Mouse (Mus musculus) forebrain, embryonic 15.5 days (tissue): Measurements from ENCODE around the gene Tnfsf15. TPM values are rescaled to one million over a fixed set of nuclear protein-coding genes. Genes with fewer than 3 reads are reported as not detected.

Source experiments
- ATAC-seq: fragments of 200-750 bp; cut with Nextera tagmentation; replicated peaks from 2 replicates; pipeline ENCODE4 v1.8.0; 2017; ENCODE audit warnings: mild to moderate bottlenecking, moderate TSS enrichment, moderate library complexity
- H3K27ac ChIP-seq: fragments of 300-500 bp; sonication (generic); replicated peaks from 2 replicates; pipeline ENCODE4 v1.5.1; 2015; ENCODE audit warnings: mild to moderate bottlenecking, inconsistent platforms
- H3K27me3 ChIP-seq: fragments of 300-500 bp; sonication (generic); 2 replicates; pipeline ENCODE4 v1.6.1; 2015; ENCODE audit warnings: inconsistent platforms
- H3K36me3 ChIP-seq: fragments of 300-500 bp; sonication (generic); 2 replicates; pipeline ENCODE4 v1.6.1; 2015; ENCODE audit warnings: mild to moderate bottlenecking, inconsistent platforms
- H3K4me1 ChIP-seq: fragments of 300-500 bp; sonication (generic); 2 replicates; pipeline ENCODE4 v1.6.1; 2015; ENCODE audit warnings: inconsistent platforms
- H3K4me2 ChIP-seq: fragments of 300-500 bp; sonication (generic); replicated peaks from 2 replicates; pipeline ENCODE4 v1.6.1; 2015; ENCODE audit warnings: mild to moderate bottlenecking, inconsistent platforms
- H3K4me3 ChIP-seq: fragments of 300-500 bp; sonication (generic); 2 replicates; pipeline ENCODE4 v1.5.1; 2015; ENCODE audit warnings: mild to moderate bottlenecking, inconsistent platforms
- H3K9ac ChIP-seq: fragments of 300-500 bp; sonication (generic); replicated peaks from 2 replicates; pipeline ENCODE4 v1.6.1; 2015; ENCODE audit warnings: mild to moderate bottlenecking, inconsistent platforms
- H3K9me3 ChIP-seq: fragments of 300-500 bp; sonication (generic); 2 replicates; pipeline ENCODE4 v1.6.1; 2016; ENCODE audit warnings: inconsistent platforms
- WGBS: fragments of 180-500 bp; shearing (Covaris S2); methylation state at CpG from one replicate; pipeline ENCODE4 v1.1.7; 2015; ENCODE audit warnings: mixed read lengths; 5-methylcytosine and 5-hydroxymethylcytosine counted together
- polyA plus RNA-seq: library from polyadenylated mRNA; unstranded; fragments of >200 nt; fragmentation: Nextera tagmentation; extraction: Ambion mirVana; gene quantifications from 2 replicates; pipeline ENCODE4 v1.2.1, GENCODE M21; 2015

The Tnfsf15 gene
- polyA plus RNA-seq = not detected in 2 replicates

DNA sequence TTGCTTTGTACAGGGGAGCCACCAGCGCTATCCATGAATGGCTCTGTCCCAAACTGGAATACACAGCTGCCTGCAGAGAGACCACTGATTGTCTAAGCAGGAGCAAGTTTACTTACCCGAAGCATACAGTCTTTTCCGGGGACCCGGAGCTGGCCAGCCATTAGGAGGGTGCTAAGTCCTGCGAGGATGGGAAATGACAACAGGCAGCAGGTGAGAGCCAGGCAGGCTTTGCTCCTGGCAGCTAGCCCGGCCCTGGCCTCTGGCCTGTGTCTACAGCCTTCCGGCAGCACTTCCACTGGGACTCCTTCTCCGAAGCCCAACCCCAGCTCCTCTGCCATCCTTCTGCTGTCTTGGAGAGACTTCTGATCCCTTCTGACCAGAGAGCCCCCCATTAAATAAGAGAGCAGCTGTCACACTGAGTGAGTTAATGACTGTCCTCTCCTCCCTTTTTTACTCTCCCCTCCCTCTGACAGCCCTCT, at the start of gene Tnfsf15:
TSS of gene Tnfsf15 (minus strand) at position 421 of the 479 bp plus-strand sequence.
- Histone ChIP-seq H3K27ac (no peak within 1 kb of the TSS), H3K27me3 (no peaks in the 10 kb centered on the region), H3K9ac (no peak within 1 kb of the TSS), H3K9me3 (no peaks in the 10 kb centered on the region), H3K4me2 (no peak within 1 kb of the TSS), H3K4me1 (0 out of 2 replicates have a peak, but pooled peaks cover 5% of the 10 kb centered on the region), H3K36me3 (no peaks in the 10 kb centered on the region), H3K4me3 (no peak within 1 kb of the TSS)
- ATAC-seq = peak; percentile 46; the same call in 1 of the 2 replicates
- WGBS = 52% methylated on average over 8 of the region's 8 CpGs

DNA sequence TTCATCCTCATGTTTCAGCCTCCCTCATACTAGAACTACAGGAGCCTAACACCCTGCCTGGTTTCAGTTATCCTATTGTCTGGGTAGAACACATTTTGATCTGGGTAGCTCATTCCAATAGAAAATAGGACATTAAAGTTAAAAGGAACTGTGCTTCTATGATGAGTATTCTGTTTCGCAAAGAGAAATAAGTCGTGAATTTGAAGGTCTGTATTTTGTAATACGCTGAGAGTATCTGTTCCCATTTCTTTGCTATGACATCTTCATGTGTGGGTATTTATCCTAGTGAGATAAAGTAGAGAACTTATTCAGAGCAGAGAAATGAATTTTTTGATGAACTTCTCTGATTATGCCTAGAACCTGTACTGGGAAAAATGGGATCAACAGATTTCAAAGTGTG, 47.4 kb upstream of the Tnfsf15 start:
- no peaks in the 10 kb centered on the region for H3K4me1 ChIP-seq
- H3K27ac ChIP-seq = no peak overlapping the region
- H3K4me3 ChIP-seq = no peak overlapping the region
- no peak for ATAC-seq
- H3K9ac ChIP-seq = no peak overlapping the region
- no peaks in the 10 kb centered on the region for H3K36me3 ChIP-seq
- H3K4me2 ChIP-seq = no peak overlapping the region
- 96% methylated on average over 3 of the region's 3 CpGs for WGBS
- H3K9me3 ChIP-seq = no peaks in the 10 kb centered on the region
- H3K27me3 ChIP-seq = no peaks in the 10 kb centered on the region

DNA sequence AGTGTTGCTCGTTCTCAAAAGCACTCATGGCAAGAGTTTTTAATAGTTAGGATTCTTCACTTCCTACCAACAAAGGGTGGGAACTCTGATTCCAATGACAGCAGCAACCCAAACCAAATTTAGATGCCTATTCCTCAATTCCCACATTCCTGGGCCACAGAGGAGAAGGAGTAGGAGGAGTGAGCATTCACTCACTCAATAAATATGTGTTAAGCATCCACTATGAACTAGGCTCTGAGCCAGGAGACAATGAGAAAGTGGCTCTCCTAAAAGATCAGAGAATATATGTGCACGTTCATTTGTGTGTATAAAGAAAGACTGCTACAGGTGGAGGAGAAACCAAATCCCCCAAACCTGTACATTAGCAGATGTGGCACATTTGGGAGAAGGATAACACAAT, 40.6 kb upstream of the Tnfsf15 start:
- Histone ChIP-seq H3K4me2 (no peak overlapping the region), H3K27me3 (no peaks in the 10 kb centered on the region), H3K4me3 (no peak overlapping the region), H3K9ac (no peak overlapping the region), H3K4me1 (no peaks in the 10 kb centered on the region), H3K36me3 (no peaks in the 10 kb centered on the region), H3K27ac (no peak overlapping the region), H3K9me3 (no peaks in the 10 kb centered on the region)
- 84% methylated on average over 2 of the region's 2 CpGs for WGBS
- ATAC-seq = no peak

- no peak for ATAC-seq
- Histone ChIP-seq H3K4me3 (no peak overlapping the region), H3K36me3 (no peaks in the 10 kb centered on the region), H3K4me1 (no peaks in the 10 kb centered on the region), H3K9me3 (no peaks in the 10 kb centered on the region), H3K4me2 (no peak overlapping the region), H3K27ac (no peak overlapping the region), H3K9ac (no peak overlapping the region), H3K27me3 (no peaks in the 10 kb centered on the region)
- WGBS = 91% methylated on average over 5 of the region's 5 CpGs
These were observed 38.9 kb upstream of the Tnfsf15 start for GRCm38 (mm10) chr4:63783826-63784225.

- Histone ChIP-seq H3K36me3 (no peaks in the 10 kb centered on the region), H3K4me1 (no peaks in the 10 kb centered on the region), H3K27me3 (no peaks in the 10 kb centered on the region), H3K9me3 (no peaks in the 10 kb centered on the region), H3K4me2 (no peak overlapping the region), H3K27ac (no peak overlapping the region), H3K9ac (no peak overlapping the region), H3K4me3 (no peak overlapping the region)
- ATAC-seq = peak; percentile 53; the same call in 1 of the 2 replicates
- 69% methylated on average over 7 of the region's 7 CpGs for WGBS
These were observed 38.2 kb upstream of the Tnfsf15 start for GRCm38 (mm10) chr4:63782970-63783613.

GRCm38 (mm10) chr4:63777223-63777622, 32.3 kb upstream of the Tnfsf15 start:
- Histone ChIP-seq H3K27me3 (no peaks in the 10 kb centered on the region), H3K9me3 (no peaks in the 10 kb centered on the region), H3K9ac (no peak overlapping the region), H3K27ac (no peak overlapping the region), H3K4me1 (no peaks in the 10 kb centered on the region), H3K4me2 (no peak overlapping the region), H3K36me3 (no peaks in the 10 kb centered on the region), H3K4me3 (no peak overlapping the region)
- 87% methylated on average over 8 of the region's 8 CpGs for WGBS
- ATAC-seq = no peak

GRCm38 (mm10) chr4:63773306-63774090, 28.6 kb upstream of the Tnfsf15 start:
- Histone ChIP-seq H3K36me3 (no peaks in the 10 kb centered on the region), H3K4me2 (no peak overlapping the region), H3K27ac (no peak overlapping the region), H3K4me1 (no peaks in the 10 kb centered on the region), H3K27me3 (no peaks in the 10 kb centered on the region), H3K9ac (no peak overlapping the region), H3K4me3 (no peak overlapping the region), H3K9me3 (no peaks in the 10 kb centered on the region)
- no peak for ATAC-seq
- 81% methylated on average over 8 of the region's 8 CpGs for WGBS

DNA sequence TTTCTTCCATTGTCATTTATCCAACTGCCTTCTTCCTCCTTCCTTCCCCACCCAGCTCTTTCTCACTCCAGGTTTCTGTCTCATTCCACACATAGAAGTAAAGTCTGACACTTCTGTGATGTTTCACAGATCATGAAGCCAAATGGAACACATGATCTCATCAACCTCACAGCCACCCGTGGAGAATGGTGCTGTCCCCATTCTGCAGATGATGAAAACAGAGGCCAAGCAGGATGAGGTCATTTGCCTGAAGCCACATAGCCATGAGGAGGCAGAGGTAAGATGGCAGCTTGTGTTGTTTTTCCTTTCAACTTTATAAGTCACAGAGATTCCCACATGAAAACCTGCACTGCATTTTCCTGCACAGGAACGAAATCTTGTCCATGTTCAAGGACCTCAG, 27.6 kb upstream of the Tnfsf15 start:
- 82% methylated on average over 2 of the region's 2 CpGs for WGBS
- H3K4me2 ChIP-seq = no peak overlapping the region
- H3K4me3 ChIP-seq = no peak overlapping the region
- H3K4me1 ChIP-seq = no peaks in the 10 kb centered on the region
- H3K27ac ChIP-seq = no peak overlapping the region
- no peaks in the 10 kb centered on the region for H3K36me3 ChIP-seq
- H3K9ac ChIP-seq = no peak overlapping the region
- H3K9me3 ChIP-seq = no peaks in the 10 kb centered on the region
- ATAC-seq = no peak
- H3K27me3 ChIP-seq = no peaks in the 10 kb centered on the region

GRCm38 (mm10) chr4:63771291-63771690, 26.4 kb upstream of the Tnfsf15 start:
- Histone ChIP-seq H3K9me3 (no peaks in the 10 kb centered on the region), H3K4me1 (no peaks in the 10 kb centered on the region), H3K4me3 (no peak overlapping the region), H3K27ac (no peak overlapping the region), H3K4me2 (no peak overlapping the region), H3K27me3 (no peaks in the 10 kb centered on the region), H3K36me3 (no peaks in the 10 kb centered on the region), H3K9ac (no peak overlapping the region)
- ATAC-seq = no peak
- whole genome bisulfite sequencing = 95% methylated on average over 4 of the region's 4 CpGs

GRCm38 (mm10) chr4:63769161-63769560, 24.2 kb upstream of the Tnfsf15 start:
- Histone ChIP-seq H3K4me1 (no peaks in the 10 kb centered on the region), H3K27ac (no peak overlapping the region), H3K36me3 (no peaks in the 10 kb centered on the region), H3K9me3 (no peaks in the 10 kb centered on the region), H3K27me3 (no peaks in the 10 kb centered on the region), H3K9ac (no peak overlapping the region), H3K4me3 (no peak overlapping the region), H3K4me2 (no peak overlapping the region)
- 84% methylated on average over 3 of the region's 3 CpGs for WGBS
- ATAC-seq = no peak

GRCm38 (mm10) chr4:63765050-63765449, 20.1 kb upstream of the Tnfsf15 start:
- Histone ChIP-seq H3K4me2 (no peak overlapping the region), H3K4me1 (no peaks in the 10 kb centered on the region), H3K9ac (no peak overlapping the region), H3K4me3 (no peak overlapping the region), H3K27me3 (no peaks in the 10 kb centered on the region), H3K9me3 (no peaks in the 10 kb centered on the region), H3K36me3 (no peaks in the 10 kb centered on the region), H3K27ac (no peak overlapping the region)
- WGBS = 95% methylated on average over 2 of the region's 2 CpGs
- ATAC-seq = no peak

DNA sequence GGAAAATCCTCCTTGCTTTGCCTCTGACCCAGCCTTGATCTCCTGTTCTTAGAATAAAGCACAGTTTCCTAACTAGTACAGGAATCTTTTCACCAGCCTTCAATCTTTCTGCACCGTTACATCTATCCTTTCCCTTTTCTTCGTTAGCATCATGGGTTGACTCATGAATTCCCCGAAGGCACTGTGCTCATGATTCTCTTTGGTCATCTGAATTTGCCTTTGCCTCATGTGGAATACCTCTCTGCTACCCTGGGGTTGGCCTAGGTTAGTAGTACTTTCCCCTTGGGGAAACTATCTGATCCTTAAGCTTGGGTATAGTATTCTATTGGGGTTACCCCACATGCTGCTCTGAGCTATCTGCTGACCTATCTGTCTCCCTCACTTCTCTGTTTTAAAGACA, 15.0 kb upstream of the Tnfsf15 start:
- H3K9ac ChIP-seq = no peak overlapping the region
- ATAC-seq = no peak
- H3K4me2 ChIP-seq = no peak overlapping the region
- WGBS = 73% methylated on average over 3 of the region's 3 CpGs
- no peaks in the 10 kb centered on the region for H3K9me3 ChIP-seq
- H3K27me3 ChIP-seq = no peaks in the 10 kb centered on the region
- no peak overlapping the region for H3K27ac ChIP-seq
- no peaks in the 10 kb centered on the region for H3K36me3 ChIP-seq
- H3K4me1 ChIP-seq = no peaks in the 10 kb centered on the region
- no peak overlapping the region for H3K4me3 ChIP-seq
